Mouse (Mus musculus) testis, adult 2 months (tissue): ENCODE measurements around the gene Olfr1469. TPM values are rescaled to one million over a fixed set of nuclear protein-coding genes. Genes with fewer than 3 reads are reported as not detected.
"Not testable (repeated sequence)": the region's sequence is repeated elsewhere in the genome, so short reads cannot be mapped to it uniquely, and the experiment has no call there.

Experiments
- H3K27ac ChIP-seq: fragments of 200-500 bp; 2 replicates; pipeline ENCODE4 v1.5.1; 2012; ENCODE audit warnings: low read depth, low read length; ENCODE audit not compliant: control insufficient read depth, insufficient read depth
- H3K27me3 ChIP-seq: fragments of 200-500 bp; 2 replicates; pipeline ENCODE4 v1.6.1; 2012; ENCODE audit warnings: mild to moderate bottlenecking, low read length, moderate library complexity; ENCODE audit not compliant: control insufficient read depth, insufficient read depth
- H3K36me3 ChIP-seq: fragments of 200-500 bp; 2 replicates; pipeline ENCODE4 v1.6.1; 2012; ENCODE audit warnings: mild to moderate bottlenecking, low read length; ENCODE audit not compliant: control insufficient read depth, insufficient read depth
- H3K4me1 ChIP-seq: fragments of 200-500 bp; 2 replicates; pipeline ENCODE4 v1.6.1; 2012; ENCODE audit warnings: low read length; ENCODE audit not compliant: control insufficient read depth, insufficient read depth
- H3K4me3 ChIP-seq: fragments of 200-500 bp; 2 replicates; pipeline ENCODE4 v1.5.1; 2012; ENCODE audit warnings: low read depth, mild to moderate bottlenecking, low read length, moderate library complexity, mixed read lengths; ENCODE audit not compliant: control insufficient read depth
- CTCF ChIP-seq: fragments of 200-500 bp; IDR thresholded peaks from 2 replicates; pipeline ENCODE4 v1.5.1; 2012; ENCODE audit warnings: low read depth, mild to moderate bottlenecking, inconsistent platforms, low read length, moderate library complexity; ENCODE audit not compliant: control insufficient read depth, insufficient read depth, insufficient replicate concordance
- POLR2A ChIP-seq: fragments of 200-500 bp; IDR thresholded peaks from 2 replicates; pipeline ENCODE4 v1.6.1; 2012; ENCODE audit warnings: low read depth, mild to moderate bottlenecking, inconsistent platforms, low read length, moderate library complexity; ENCODE audit not compliant: control insufficient read depth
- polyA plus RNA-seq: library from polyadenylated mRNA; depleted of rRNA; stranded (reverse); fragments of >200 nt; gene quantifications from 2 replicates; pipeline ENCODE4 v1.2.3, GENCODE M21; 2012; rRNA removed

Gene Olfr1469
- polyA plus RNA-seq, result not detected in 2 replicates

DNA sequence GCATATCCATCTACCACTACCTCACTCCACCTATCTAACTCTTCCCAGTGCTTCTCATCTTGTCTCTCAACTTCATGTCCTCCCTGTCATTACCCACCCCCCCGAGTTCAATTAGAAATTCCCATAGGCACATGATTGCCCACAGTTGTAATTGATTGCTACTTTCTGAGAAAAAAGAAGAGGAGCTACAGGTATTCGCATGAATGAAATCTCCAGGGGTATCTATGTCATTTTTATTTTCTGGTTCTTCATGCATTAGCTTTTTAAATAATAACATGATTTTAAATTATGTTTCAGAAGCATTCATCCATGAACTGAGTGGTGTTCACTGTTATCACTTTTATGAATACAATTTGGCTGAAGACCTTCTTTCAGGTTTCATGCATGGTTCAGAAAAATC is at the start of gene Olfr1469:
Gene Olfr1469 (plus strand): TSS at position 301 of the 400 bp plus-strand sequence.
- TF ChIP-seq POLR2A (no peak), CTCF (no peak)
- Histone ChIP-seq H3K27me3 (no peaks in the 10 kb centered on the region), H3K4me3 (no peak within 1 kb of the TSS)

DNA sequence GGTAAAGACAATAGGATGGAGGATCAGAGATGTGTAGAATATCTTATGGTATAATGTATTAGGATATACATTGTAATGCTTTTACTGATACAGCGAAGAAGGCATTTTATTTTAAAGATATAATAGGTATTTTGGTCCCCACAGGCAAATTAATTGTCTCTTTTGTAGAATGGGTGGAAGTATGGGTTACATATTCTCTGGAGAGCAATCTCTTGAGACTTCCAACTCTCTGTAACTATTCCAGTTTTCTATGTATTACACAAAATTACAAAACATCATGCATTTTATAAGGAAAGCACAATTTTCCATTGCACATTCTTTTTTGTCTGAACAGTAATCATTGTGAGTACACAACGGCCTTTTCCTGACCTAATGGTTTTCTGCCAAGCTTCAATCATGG is 45.7 kb upstream of the Olfr1469 start, which contains the start of gene Olfr1467:
Gene Olfr1467 (plus strand): TSS at position 301 of the 400 bp plus-strand sequence.
- TF ChIP-seq POLR2A (no peak), CTCF (no peak)
- Histone ChIP-seq H3K36me3 (no peaks in the 10 kb centered on the region), H3K4me1 (no peaks in the 10 kb centered on the region), H3K4me3 (no peak within 1 kb of the TSS), H3K27me3 (no peaks in the 10 kb centered on the region), H3K27ac (no peak within 1 kb of the TSS)

More for the DNA sequence above, at the start of gene Olfr1469:
- Histone ChIP-seq H3K27ac (no peak within 1 kb of the TSS), H3K36me3 (no peaks in the 10 kb centered on the region), H3K4me1 (no peaks in the 10 kb centered on the region)

DNA sequence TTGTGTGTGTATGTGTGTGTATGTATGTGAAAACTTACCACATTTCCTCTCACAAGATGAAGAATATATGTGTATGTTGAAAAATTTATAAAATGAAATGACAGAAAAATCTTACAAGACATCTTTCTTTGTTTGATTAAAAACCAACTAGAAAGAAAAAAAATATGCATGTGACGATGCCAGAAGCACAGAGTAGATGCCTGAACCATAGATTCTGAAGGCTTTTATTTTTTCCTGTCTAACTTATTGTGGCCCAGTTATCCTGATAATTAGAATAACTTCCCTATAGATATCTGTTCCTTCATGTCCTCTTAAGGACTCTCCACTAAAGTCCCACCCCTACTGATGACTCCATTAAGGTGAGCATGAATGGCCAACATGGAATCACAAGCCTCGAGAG is 35.5 kb downstream of the Olfr1469 start, which contains the start of gene Olfr1471:
Gene Olfr1471 (plus strand): TSS at position 301 of the 400 bp plus-strand sequence.
- H3K27me3 ChIP-seq, H3K36me3 ChIP-seq, H3K27ac ChIP-seq, H3K4me3 ChIP-seq, H3K4me1 ChIP-seq: not testable (repeated sequence)

DNA sequence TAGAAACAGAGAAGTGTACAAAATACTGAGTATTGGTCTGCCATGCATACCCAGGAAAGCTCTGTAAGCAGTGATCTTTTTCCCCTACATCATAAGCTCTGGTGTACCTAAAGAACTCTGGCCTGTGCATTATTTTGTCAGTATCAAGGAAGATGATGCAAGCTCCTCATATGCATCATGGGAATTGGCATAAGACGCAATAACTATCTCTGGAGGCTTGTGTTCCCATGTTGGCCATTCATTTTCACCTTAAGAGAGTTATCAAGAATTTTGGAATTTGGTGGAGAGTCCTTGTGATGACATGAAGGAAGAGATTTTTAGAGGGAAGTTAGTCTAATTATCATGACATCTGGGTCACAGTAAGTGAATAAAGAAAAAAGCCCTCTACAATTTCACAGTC is 48.3 kb downstream of the Olfr1469 start, which contains the start of gene Olfr1472:
Gene Olfr1472 (minus strand): TSS at position 101 of the 400 bp plus-strand sequence.
- TF ChIP-seq CTCF (no peak), POLR2A (no peak)
- no peaks in the 10 kb centered on the region for H3K36me3 ChIP-seq
- no peaks in the 10 kb centered on the region for H3K4me1 ChIP-seq
- no peaks in the 10 kb centered on the region for H3K27me3 ChIP-seq
- no peak within 1 kb of the TSS for H3K4me3 ChIP-seq
- H3K27ac ChIP-seq, result no peak within 1 kb of the TSS

Other genes with a start within 250 kb of the Olfr1469 start
- gene Olfr1461, start 244.8 kb upstream of the Olfr1469 start, polyA plus RNA-seq, result not detected in 2 replicates
- not detected in 2 replicates for gene Olfr1462, start 222.1 kb upstream of the Olfr1469 start, polyA plus RNA-seq
- gene Olfr1463, start 176.5 kb upstream of the Olfr1469 start, polyA plus RNA-seq, result not detected in 2 replicates
- gene Olfr1465, start 92.3 kb upstream of the Olfr1469 start, polyA plus RNA-seq, result not detected in 2 replicates
- not detected in 2 replicates for gene Olfr1466, start 69.0 kb upstream of the Olfr1469 start, polyA plus RNA-seq
- not detected in 2 replicates for gene Olfr1467, start 45.6 kb upstream of the Olfr1469 start, polyA plus RNA-seq
- not detected in 2 replicates for gene Olfr1471, start 35.6 kb downstream of the Olfr1469 start, polyA plus RNA-seq
- not detected in 2 replicates for gene Olfr1472, start 48.2 kb downstream of the Olfr1469 start, polyA plus RNA-seq
- gene Olfr1474, start 61.7 kb downstream of the Olfr1469 start, polyA plus RNA-seq, result not detected in 2 replicates
- gene Olfr1475, start 72.3 kb downstream of the Olfr1469 start, polyA plus RNA-seq, result not detected in 2 replicates
- not detected in 2 replicates for gene Olfr1477, start 92.7 kb downstream of the Olfr1469 start, polyA plus RNA-seq
- not detected in 2 replicates for gene Olfr1480, start 120.1 kb downstream of the Olfr1469 start, polyA plus RNA-seq
- gene Olfr1484, start 175.7 kb downstream of the Olfr1469 start, polyA plus RNA-seq, result not detected in 2 replicates
- not detected in 2 replicates for gene Olfr1487, start 209.5 kb downstream of the Olfr1469 start, polyA plus RNA-seq
- not detected in 2 replicates for gene Olfr1489, start 223.8 kb downstream of the Olfr1469 start, polyA plus RNA-seq
- gene Olfr1490, start 243.2 kb downstream of the Olfr1469 start, polyA plus RNA-seq, result not detected in 2 replicates